Mouse (Mus musculus): ENCODE results near the gene Gm20388. TPM values are rescaled to one million over a fixed set of nuclear protein-coding genes. Genes with fewer than 3 reads are reported as not detected.

Gene Gm20388
- polyA plus RNA-seq, 1 experiment from 2014 or later, result 1.4 TPM

DNA sequence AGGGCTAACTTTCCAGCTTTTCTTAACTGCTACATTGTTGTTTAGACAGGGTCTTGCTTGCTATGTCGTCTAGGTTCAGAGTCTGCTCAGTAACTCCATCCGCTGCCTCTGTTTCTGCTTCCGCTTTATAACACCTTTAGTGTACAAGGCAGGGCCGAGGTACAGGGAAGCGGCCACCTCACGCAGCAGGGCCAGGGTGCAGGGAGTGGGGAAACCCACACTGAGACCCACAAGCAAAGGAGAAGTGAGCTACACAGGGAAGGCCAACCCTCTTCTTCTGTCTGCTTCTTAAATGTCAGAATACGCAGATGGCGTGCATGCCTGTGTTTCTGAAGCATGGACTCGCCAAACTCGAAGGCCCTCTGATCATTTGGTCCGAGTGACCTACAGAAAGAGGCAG, 568.1 kb downstream of the Gm20388 start:
- Histone ChIP-seq H3K27me3 (ENCODE audit: control insufficient read depth, insufficient read depth, low read depth, low read length) (no peaks in the 10 kb centered on the region), H3K36me3 (ENCODE audit: control insufficient read depth, insufficient read depth) (no peaks in the 10 kb centered on the region), H3K27ac (ENCODE audit: low read length) (peak overlapping the region; percentile 38; the same call in 1 of the 2 replicates), H3K9me3 (replicated peaks; ENCODE audit: control insufficient read depth, low read length) (no peaks in the 10 kb centered on the region), H3K9ac (ENCODE audit: low read depth, low read length) (no peak overlapping the region), H3K4me3 (ENCODE audit: low read depth, low read length) (no peak overlapping the region), H3K4me1 (ENCODE audit: control insufficient read depth, low read depth, low read length) (peaks cover 76% of the 10 kb centered on the region), H3K4me2 (ENCODE audit: low read depth, low read length) (no peak overlapping the region)
- 77% methylated on average over 11 of the region's 11 CpGs for WGBS (ENCODE audit: insufficient replicate concordance)
- ATAC-seq (ENCODE audit: low read depth), result no peak

- H3K36me3 ChIP-seq (ENCODE audit: control insufficient read depth, insufficient read depth), result no peaks in the 10 kb centered on the region
- H3K27me3 ChIP-seq (ENCODE audit: control insufficient read depth, insufficient read depth, low read depth, low read length), result no peaks in the 10 kb centered on the region
- peak overlapping the region; percentile 33 for H3K9ac ChIP-seq (ENCODE audit: low read depth, low read length)
- no peak for ATAC-seq (ENCODE audit: low read depth)
- H3K4me2 ChIP-seq (ENCODE audit: low read depth, low read length), result no peak overlapping the region
- WGBS (ENCODE audit: insufficient replicate concordance), result 24% methylated on average over 4 of the region's 4 CpGs
- no peaks in the 10 kb centered on the region for H3K9me3 ChIP-seq (replicated peaks; ENCODE audit: control insufficient read depth, low read length)
- no peak overlapping the region for H3K4me3 ChIP-seq (ENCODE audit: low read depth, low read length)
- H3K27ac ChIP-seq (ENCODE audit: low read length), result peak overlapping the region; percentile 49
- peaks cover 76% of the 10 kb centered on the region for H3K4me1 ChIP-seq (ENCODE audit: control insufficient read depth, low read depth, low read length)
Measured at GRCm38 (mm10) chr8:120479691-120480090, 569.0 kb downstream of the Gm20388 start.

DNA sequence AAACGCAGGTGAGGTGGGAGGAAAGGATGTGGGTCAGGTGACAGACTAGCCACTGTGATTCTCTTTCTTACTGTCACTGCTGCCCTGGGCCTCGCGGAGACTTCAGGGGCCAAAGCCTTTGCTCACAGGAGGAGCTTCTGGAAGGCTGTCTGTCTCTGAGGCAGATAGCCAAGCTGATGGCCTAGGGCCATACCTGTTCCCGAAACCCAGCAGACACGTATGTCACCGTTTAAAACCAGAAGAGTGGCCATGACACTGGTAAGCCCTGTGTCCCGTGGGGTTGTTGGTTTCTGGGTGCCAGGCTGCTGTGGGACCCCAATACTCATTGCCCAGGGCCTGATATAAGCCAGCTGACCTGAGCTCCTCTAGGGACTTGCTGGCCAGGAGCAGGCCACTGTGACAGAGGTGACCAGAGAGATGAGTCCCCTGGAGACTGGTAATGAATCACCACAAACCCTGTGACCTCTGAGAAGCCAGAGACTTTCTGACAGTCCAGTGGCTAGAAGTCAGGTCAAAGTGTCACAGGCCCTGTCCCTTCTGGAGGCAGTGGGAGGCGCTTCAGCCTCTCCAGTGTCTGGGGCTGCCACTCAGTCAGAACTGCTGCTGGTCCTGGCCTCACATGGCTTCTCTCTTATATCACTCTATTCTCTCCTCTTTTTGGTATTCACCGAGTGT, 571.5 kb downstream of the Gm20388 start:
- Histone ChIP-seq H3K9ac (ENCODE audit: low read depth, low read length) (no peak overlapping the region), H3K27me3 (ENCODE audit: control insufficient read depth, insufficient read depth, low read depth, low read length) (no peaks in the 10 kb centered on the region), H3K36me3 (ENCODE audit: control insufficient read depth, insufficient read depth) (no peaks in the 10 kb centered on the region), H3K4me2 (ENCODE audit: low read depth, low read length) (no peak overlapping the region), H3K4me3 (ENCODE audit: low read depth, low read length) (no peak overlapping the region), H3K9me3 (replicated peaks; ENCODE audit: control insufficient read depth, low read length) (no peaks in the 10 kb centered on the region), H3K4me1 (ENCODE audit: control insufficient read depth, low read depth, low read length) (peaks cover 76% of the 10 kb centered on the region), H3K27ac (ENCODE audit: low read length) (0 out of 2 replicates have a peak overlapping the region, but pooled peaks have one; percentile 18)
- no peak for ATAC-seq (ENCODE audit: low read depth)
- 75% methylated on average over 9 of the region's 9 CpGs for WGBS (ENCODE audit: insufficient replicate concordance)

DNA sequence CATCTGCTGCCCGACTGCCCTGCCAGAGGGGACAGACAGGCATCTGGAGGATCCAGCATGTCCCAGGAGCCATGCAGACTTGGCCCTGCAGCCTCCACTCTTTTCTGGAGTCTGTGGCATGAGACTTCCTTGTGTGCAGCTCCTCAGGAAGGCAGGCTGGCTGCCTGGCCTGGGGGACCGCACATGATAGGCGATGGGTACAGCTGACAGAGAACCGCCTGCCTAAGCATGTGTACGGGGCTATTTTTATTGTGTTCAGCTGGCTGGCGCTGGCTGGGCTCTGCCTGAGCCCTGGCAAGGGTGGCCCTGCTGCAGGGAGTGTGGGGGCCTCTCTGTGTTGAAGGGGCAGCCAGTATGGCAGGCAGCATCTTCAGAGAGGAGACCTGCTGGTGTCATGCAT, 573.8 kb downstream of the Gm20388 start:
- H3K27me3 ChIP-seq (ENCODE audit: control insufficient read depth, insufficient read depth, low read depth, low read length), result no peaks in the 10 kb centered on the region
- peak overlapping the region; percentile 26; the same call in 1 of the 2 replicates for H3K9ac ChIP-seq (ENCODE audit: low read depth, low read length)
- H3K4me1 ChIP-seq (ENCODE audit: control insufficient read depth, low read depth, low read length), result peaks cover 62% of the 10 kb centered on the region
- H3K36me3 ChIP-seq (ENCODE audit: control insufficient read depth, insufficient read depth), result no peaks in the 10 kb centered on the region
- H3K4me2 ChIP-seq (ENCODE audit: low read depth, low read length), result no peak overlapping the region
- H3K4me3 ChIP-seq (ENCODE audit: low read depth, low read length), result no peak overlapping the region
- H3K9me3 ChIP-seq (replicated peaks; ENCODE audit: control insufficient read depth, low read length), result no peaks in the 10 kb centered on the region
- peak overlapping the region; percentile 98 for H3K27ac ChIP-seq (ENCODE audit: low read length)
- no peak for ATAC-seq (ENCODE audit: low read depth)
- 32% methylated on average over 6 of the region's 6 CpGs for WGBS (ENCODE audit: insufficient replicate concordance)

GRCm38 (mm10) chr8:120485116-120485515, 574.5 kb downstream of the Gm20388 start:
- peaks cover 61% of the 10 kb centered on the region for H3K4me1 ChIP-seq (ENCODE audit: control insufficient read depth, low read depth, low read length)
- no peaks in the 10 kb centered on the region for H3K27me3 ChIP-seq (ENCODE audit: control insufficient read depth, insufficient read depth, low read depth, low read length)
- H3K36me3 ChIP-seq (ENCODE audit: control insufficient read depth, insufficient read depth), result no peaks in the 10 kb centered on the region
- H3K4me2 ChIP-seq (ENCODE audit: low read depth, low read length), result peak overlapping the region; percentile 96
- peak overlapping the region; percentile 46 for H3K9ac ChIP-seq (ENCODE audit: low read depth, low read length)
- WGBS (ENCODE audit: insufficient replicate concordance), result 26% methylated on average over 6 of the region's 6 CpGs
- H3K4me3 ChIP-seq (ENCODE audit: low read depth, low read length), result no peak overlapping the region
- no peaks in the 10 kb centered on the region for H3K9me3 ChIP-seq (replicated peaks; ENCODE audit: control insufficient read depth, low read length)
- H3K27ac ChIP-seq (ENCODE audit: low read length), result peak overlapping the region; percentile 98
- no peak for ATAC-seq (ENCODE audit: low read depth)

DNA sequence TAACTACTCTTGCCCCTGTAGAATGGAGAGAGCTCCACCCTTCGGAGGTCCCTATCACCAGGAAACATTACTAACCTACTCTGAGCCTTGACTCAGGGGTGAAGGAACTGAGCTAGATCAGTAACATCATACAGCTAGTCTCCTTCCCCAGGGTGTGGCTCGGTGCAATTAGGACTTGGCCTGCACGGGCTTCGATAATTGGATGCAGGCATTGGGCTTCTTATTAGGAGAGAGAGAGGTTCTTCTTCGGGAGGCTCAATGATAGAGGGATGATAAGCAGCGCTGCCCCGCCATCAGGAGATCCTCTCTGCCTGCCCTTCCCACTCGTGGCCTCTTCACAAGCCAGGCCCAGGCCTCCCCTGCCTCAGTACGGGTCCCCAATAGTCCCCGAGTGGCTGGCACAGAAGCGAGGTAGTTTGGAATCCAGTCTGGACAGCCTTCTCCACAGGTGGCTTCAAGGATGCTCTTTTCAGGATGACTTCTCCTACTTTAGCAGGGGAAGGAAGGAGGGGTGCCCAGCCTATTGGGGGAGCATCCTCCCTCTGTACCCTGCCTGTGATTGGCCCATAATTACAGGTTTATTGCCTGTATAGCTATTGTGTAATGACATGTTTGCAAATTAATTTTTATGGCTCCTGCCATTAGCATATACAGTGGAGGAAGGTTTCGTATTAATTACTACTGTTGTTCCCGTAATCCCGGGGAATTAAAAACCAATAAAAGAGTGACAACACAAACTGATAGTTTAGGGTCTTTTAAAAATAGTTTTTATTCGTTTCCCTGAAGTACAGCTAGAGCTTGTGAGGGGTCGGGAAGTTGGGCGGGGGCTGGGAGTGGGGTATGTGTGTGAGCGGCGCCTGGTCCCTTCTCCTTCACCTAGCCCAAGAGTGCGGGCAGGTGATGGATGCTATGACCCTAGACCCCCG, 575.2 kb downstream of the Gm20388 start:
- H3K9ac ChIP-seq (ENCODE audit: low read depth, low read length), result peak overlapping the region; percentile 91
- H3K4me2 ChIP-seq (ENCODE audit: low read depth, low read length), result peak overlapping the region; percentile 96
- no peaks in the 10 kb centered on the region for H3K27me3 ChIP-seq (ENCODE audit: control insufficient read depth, insufficient read depth, low read depth, low read length)
- H3K4me3 ChIP-seq (ENCODE audit: low read depth, low read length), result peak overlapping the region; percentile 94
- peak overlapping the region; percentile 98 for H3K27ac ChIP-seq (ENCODE audit: low read length)
- peaks cover 63% of the 10 kb centered on the region for H3K4me1 ChIP-seq (ENCODE audit: control insufficient read depth, low read depth, low read length)
- peak; percentile 68 for ATAC-seq (ENCODE audit: low read depth)
- WGBS (ENCODE audit: insufficient replicate concordance), result 15% methylated on average over 21 of the region's 21 CpGs
- H3K36me3 ChIP-seq (ENCODE audit: control insufficient read depth, insufficient read depth), result no peaks in the 10 kb centered on the region
- no peaks in the 10 kb centered on the region for H3K9me3 ChIP-seq (replicated peaks; ENCODE audit: control insufficient read depth, low read length)

- peak overlapping the region; percentile 96 for H3K4me2 ChIP-seq (ENCODE audit: low read depth, low read length)
- H3K27ac ChIP-seq (ENCODE audit: low read length), result peak overlapping the region; percentile 98
- ATAC-seq (ENCODE audit: low read depth), result peak; percentile 52
- WGBS (ENCODE audit: insufficient replicate concordance), result 1% methylated on average over 50 of the region's 50 CpGs
- H3K4me3 ChIP-seq (ENCODE audit: low read depth, low read length), result peak overlapping the region; percentile 94
- no peaks in the 10 kb centered on the region for H3K27me3 ChIP-seq (ENCODE audit: control insufficient read depth, insufficient read depth, low read depth, low read length)
- H3K9ac ChIP-seq (ENCODE audit: low read depth, low read length), result peak overlapping the region; percentile 91
- no peaks in the 10 kb centered on the region for H3K36me3 ChIP-seq (ENCODE audit: control insufficient read depth, insufficient read depth)
- peaks cover 69% of the 10 kb centered on the region for H3K4me1 ChIP-seq (ENCODE audit: control insufficient read depth, low read depth, low read length)
- H3K9me3 ChIP-seq (replicated peaks; ENCODE audit: control insufficient read depth, low read length), result no peaks in the 10 kb centered on the region
Measured at GRCm38 (mm10) chr8:120486477-120487376, 576.1 kb downstream of the Gm20388 start.

DNA sequence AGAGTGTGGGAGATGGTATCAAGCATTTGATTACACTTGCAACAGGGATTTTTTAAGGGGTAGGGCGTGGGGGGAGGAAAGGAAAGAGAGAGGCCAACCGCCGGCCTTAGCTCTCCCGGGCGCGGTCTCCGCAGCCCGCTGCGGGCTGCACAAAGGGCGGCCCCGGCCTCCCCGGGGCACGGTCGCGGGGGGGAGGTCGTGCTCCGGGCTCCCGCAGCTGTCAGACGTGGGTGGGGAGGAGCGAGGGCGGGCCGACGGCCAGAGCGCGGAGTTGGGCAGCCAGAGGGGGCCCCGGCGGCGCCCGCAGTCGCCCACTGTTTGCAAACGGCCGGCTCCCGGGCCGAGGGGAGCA, 576.7 kb downstream of the Gm20388 start:
- Histone ChIP-seq H3K27me3 (ENCODE audit: control insufficient read depth, insufficient read depth, low read depth, low read length) (no peaks in the 10 kb centered on the region), H3K4me3 (ENCODE audit: low read depth, low read length) (peak overlapping the region; percentile 94), H3K36me3 (ENCODE audit: control insufficient read depth, insufficient read depth) (no peaks in the 10 kb centered on the region), H3K4me2 (ENCODE audit: low read depth, low read length) (peak overlapping the region; percentile 96), H3K9ac (ENCODE audit: low read depth, low read length) (peak overlapping the region; percentile 91), H3K27ac (ENCODE audit: low read length) (peak overlapping the region; percentile 98), H3K9me3 (replicated peaks; ENCODE audit: control insufficient read depth, low read length) (no peaks in the 10 kb centered on the region), H3K4me1 (ENCODE audit: control insufficient read depth, low read depth, low read length) (peaks cover 69% of the 10 kb centered on the region)
- under 1% methylated on average over 34 of the region's 34 CpGs for WGBS (ENCODE audit: insufficient replicate concordance)
- peak; percentile 30 for ATAC-seq (ENCODE audit: low read depth)

All from liver, embryonic 16.5 days (tissue).